Mouse (Mus musculus) MEL (cell line): ENCODE data around the gene Lmbrd1. TPM values are rescaled to one million over a fixed set of nuclear protein-coding genes. Genes with fewer than 3 reads are reported as not detected.

ENCODE experiments used
- DNase-seq: peaks from one replicate; pipeline ENCODE4 v3.0.0; 2011; ENCODE audit warnings: low read depth, low spot score
- H3K27ac ChIP-seq: 2 replicates; pipeline ENCODE4 v1.5.1; 2012; ENCODE audit warnings: low read depth, mild to moderate bottlenecking, control low read depth, low read length, moderate library complexity; ENCODE audit not compliant: control insufficient read depth
- H3K27me3 ChIP-seq, 2 experiments: fragments of 150-350 bp in 1 of 2; sonication (generic) in 1 of 2; 2 replicates each; pipeline ENCODE4 v1.6.1; 2012; ENCODE audit warnings: low read length in 2 of 2, mild to moderate bottlenecking in 2 of 2, improper control_type of control experiment in 1 of 2, moderate library complexity in 1 of 2; ENCODE audit not compliant: insufficient read depth in 2 of 2, control insufficient read depth in 1 of 2
- H3K36me3 ChIP-seq, 2 experiments: 2 replicates each; pipeline ENCODE4 v1.6.1; 2012 to 2014; ENCODE audit warnings: low read length in 2 of 2, improper control_type of control experiment in 1 of 2, inconsistent platforms in 1 of 2, mild to moderate bottlenecking in 1 of 2; ENCODE audit not compliant: insufficient read depth in 2 of 2, control insufficient read depth in 1 of 2
- H3K4me1 ChIP-seq, 2 experiments: fragments of 150-350 bp in 1 of 2; sonication (generic) in 1 of 2; 2 replicates each; pipeline ENCODE4 v1.6.1; 2012; ENCODE audit warnings: low read length in 2 of 2, improper control_type of control experiment in 1 of 2, mild to moderate bottlenecking in 1 of 2; ENCODE audit not compliant: insufficient read depth in 2 of 2, control insufficient read depth in 1 of 2
- H3K4me3 ChIP-seq, 2 experiments: fragments of 150-350 bp in 1 of 2; sonication (generic) in 1 of 2; 2 replicates each; pipeline ENCODE4 v1.5.1; 2012; ENCODE audit warnings: low read depth in 2 of 2, low read length in 2 of 2, mild to moderate bottlenecking in 2 of 2, moderate library complexity in 2 of 2, control low read depth in 1 of 2, improper control_type of control experiment in 1 of 2; ENCODE audit not compliant: control insufficient read depth in 1 of 2, insufficient read depth in 1 of 2
- H3K79me2 ChIP-seq: 2 replicates; pipeline ENCODE4 v1.6.1; 2012; ENCODE audit warnings: mild to moderate bottlenecking, low read length, moderate library complexity; ENCODE audit not compliant: control insufficient read depth, poor library complexity, insufficient read depth
- H3K9ac ChIP-seq: 2 replicates; pipeline ENCODE4 v1.6.1; 2012; ENCODE audit warnings: low read depth, mild to moderate bottlenecking, control low read depth, low read length, moderate library complexity; ENCODE audit not compliant: control insufficient read depth, poor library complexity, severe bottlenecking
- H3K9me3 ChIP-seq: fragments of 150-350 bp; sonication (generic); replicated peaks from 2 replicates; pipeline ENCODE4 v1.6.1; 2012; ENCODE audit warnings: mild to moderate bottlenecking, low read length, improper control_type of control experiment, moderate library complexity; ENCODE audit not compliant: insufficient read depth
- CTCF ChIP-seq, 3 experiments: IDR thresholded peaks in 2 of 3; conservative IDR thresholded peaks in 1 of 3; 2 replicates each; pipeline ENCODE4 v1.5.1; 2011 to 2012; ENCODE audit warnings: low read length in 3 of 3, low read depth in 2 of 3, mild to moderate bottlenecking in 2 of 3, improper control_type of control experiment in 1 of 3, inconsistent platforms in 1 of 3, mixed read lengths in 1 of 3, moderate library complexity in 1 of 3; ENCODE audit not compliant: control insufficient read depth in 1 of 3, insufficient read depth in 1 of 3, poor library complexity in 1 of 3, severe bottlenecking in 1 of 3
- E2F4 ChIP-seq: IDR thresholded peaks from 2 replicates; pipeline ENCODE4 v1.6.1; 2011; ENCODE audit warnings: low read depth, low read length, improper control_type of control experiment, borderline replicate concordance
- EP300 ChIP-seq, 2 experiments: IDR thresholded peaks; 2 replicates each; pipeline ENCODE4 v1.6.1; 2011; ENCODE audit warnings: improper control_type of control experiment in 2 of 2, low read length in 2 of 2, low read depth in 1 of 2, mild to moderate bottlenecking in 1 of 2
- ETS1 ChIP-seq: IDR thresholded peaks from 2 replicates; pipeline ENCODE4 v1.6.1; 2012; ENCODE audit warnings: low read depth, mild to moderate bottlenecking, inconsistent platforms, low read length, improper control_type of control experiment, moderate library complexity
- JUND ChIP-seq: IDR thresholded peaks from 2 replicates; pipeline ENCODE4 v1.6.1; 2011; ENCODE audit warnings: low read depth, mild to moderate bottlenecking, improper control_type of control experiment, low read length
- KAT2A ChIP-seq: conservative IDR thresholded peaks from 2 replicates; pipeline ENCODE4 v1.6.1; 2012; ENCODE audit warnings: low read depth, low read length, improper control_type of control experiment, inconsistent platforms
- MEF2A ChIP-seq: IDR thresholded peaks from 2 replicates; pipeline ENCODE4 v1.6.1; 2014; ENCODE audit warnings: low read depth, mild to moderate bottlenecking, inconsistent platforms, low read length, improper control_type of control experiment; ENCODE audit not compliant: poor library complexity, insufficient replicate concordance, severe bottlenecking; ENCODE audit errors: extremely low read depth
- RCOR1 ChIP-seq: IDR thresholded peaks from 2 replicates; pipeline ENCODE4 v1.6.1; 2012; ENCODE audit warnings: low read depth, mild to moderate bottlenecking, inconsistent platforms, low read length, improper control_type of control experiment
- SMC3 ChIP-seq: IDR thresholded peaks from 2 replicates; pipeline ENCODE4 v1.6.1; 2011; ENCODE audit warnings: low read depth, low read length, improper control_type of control experiment
- TBP ChIP-seq: IDR thresholded peaks from 2 replicates; pipeline ENCODE4 v1.8.0; 2011; ENCODE audit warnings: low read depth, low read length, improper control_type of control experiment
- UBTF ChIP-seq: IDR thresholded peaks from 2 replicates; pipeline ENCODE4 v1.6.1; 2012; ENCODE audit warnings: low read depth, mild to moderate bottlenecking, inconsistent platforms, low read length, improper control_type of control experiment, moderate library complexity, borderline replicate concordance; ENCODE audit not compliant: insufficient read depth
- ZKSCAN1 ChIP-seq: IDR thresholded peaks from 2 replicates; pipeline ENCODE4 v1.6.1; 2012; ENCODE audit warnings: low read depth, mild to moderate bottlenecking, inconsistent platforms, low read length, improper control_type of control experiment, moderate library complexity
- polyA plus RNA-seq, 2 experiments: library from polyadenylated mRNA; stranded (reverse) in 1 of 2; unstranded in 1 of 2; fragments of >175 nt in 1 of 2; fragments of >200 nt in 1 of 2; gene quantifications; 2 replicates each; pipeline versions ENCODE4 v1.2.1 to v1.2.4; 2012; ENCODE audit warnings: low replicate concordance in 2 of 2, low read depth in 1 of 2; ENCODE audit not compliant: insufficient read length in 2 of 2, insufficient read depth in 1 of 2, missing spikeins in 1 of 2
- total RNA-seq: library from RNA; depleted of rRNA; stranded (reverse); fragments of 300-350 nt; gene quantifications from 2 replicates; pipeline ENCODE4 v1.2.3, GENCODE M21; 2012

Lmbrd1 gene
- total and polyA plus RNA-seq, 3 experiments, result 17.3 to 24.0 TPM; not detected in 1

DNA sequence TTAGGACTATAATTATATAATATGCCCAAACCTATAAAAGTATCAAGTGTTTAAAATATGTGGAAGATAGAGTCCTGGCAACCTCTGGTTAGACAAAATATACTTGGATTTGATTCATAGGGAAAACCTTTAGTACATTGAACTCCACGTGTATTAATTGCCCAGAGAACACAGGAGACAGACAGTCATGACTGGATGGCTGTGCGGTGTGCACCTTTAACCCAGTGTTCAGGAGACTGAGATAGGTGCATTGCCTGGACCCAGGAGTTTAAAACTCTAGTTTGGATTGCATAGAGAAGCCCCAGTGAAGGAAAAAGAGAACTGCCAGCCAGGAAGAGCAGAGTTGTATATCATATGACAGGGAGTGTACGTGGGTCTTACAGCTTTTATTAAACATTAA is 19.2 kb downstream of the Lmbrd1 start:
- TF ChIP-seq KAT2A, result no peak
- TF ChIP-seq SMC3, result no peak
- TF ChIP-seq ZKSCAN1, result no peak
- TF ChIP-seq JUND, result no peak
- no peak for TF ChIP-seq TBP
- no peak for TF ChIP-seq E2F4
- TF ChIP-seq UBTF, result no peak
- no peak for DNase-seq
- Histone ChIP-seq H3K36me3 (peaks cover 0 to 3% of the 10 kb centered on the region in 2 experiments; a peak in 2 of 4 replicates), H3K4me3 (no peak overlapping the region), H3K79me2 (no peaks in the 10 kb centered on the region), H3K4me1 (no peaks in the 10 kb centered on the region), H3K9me3 (no peaks in the 10 kb centered on the region), H3K9ac (no peak overlapping the region), H3K27me3 (no peaks in the 10 kb centered on the region), H3K27ac (no peak overlapping the region)

DNA sequence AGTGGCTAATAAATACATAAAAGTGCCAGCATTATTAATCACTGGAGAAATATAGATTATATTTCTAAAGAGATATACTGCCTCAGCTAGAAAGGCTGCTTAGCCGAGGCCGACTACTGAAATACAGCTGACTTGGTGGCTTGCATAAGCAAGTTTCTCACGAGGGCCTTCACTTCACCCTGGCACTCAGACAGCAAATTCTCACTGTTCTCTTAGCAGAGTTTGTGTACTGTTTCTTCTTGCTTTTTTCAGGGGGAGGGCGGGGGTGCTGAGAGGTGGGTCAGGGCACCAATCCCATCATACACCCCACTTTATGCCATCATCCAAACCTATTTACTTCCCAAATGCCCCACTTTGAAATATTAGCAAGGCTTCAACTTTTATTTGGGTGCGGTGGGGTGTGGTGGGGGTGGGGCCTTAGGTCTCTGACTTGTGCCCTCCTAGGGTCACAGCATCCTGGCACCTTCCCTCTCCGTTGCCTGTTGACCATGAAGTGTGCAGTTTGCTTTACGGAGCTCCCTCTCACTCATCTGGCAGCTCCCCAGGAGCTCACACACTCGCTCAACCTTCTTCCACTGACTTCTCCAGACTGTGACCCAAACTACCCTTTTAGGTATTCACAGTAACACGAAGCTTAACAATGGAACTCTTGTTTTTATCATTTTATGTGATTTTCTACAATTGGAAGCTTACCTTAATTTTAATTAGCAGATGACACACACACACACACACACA is 19.9 kb downstream of the Lmbrd1 start:
- no peaks in the 10 kb centered on the region for H3K9me3 ChIP-seq
- H3K9ac ChIP-seq, result no peak overlapping the region
- TF ChIP-seq ETS1 (no peak), MEF2A (no peak)
- no peaks in the 10 kb centered on the region for H3K27me3 ChIP-seq
- H3K27ac ChIP-seq, result no peak overlapping the region
- H3K4me3 ChIP-seq, result no peak overlapping the region
- peaks cover 0 to 3% of the 10 kb centered on the region in 2 experiments; a peak in 2 of 4 replicates for H3K36me3 ChIP-seq
- no peaks in the 10 kb centered on the region for H3K79me2 ChIP-seq
- no peak for DNase-seq
- no peaks in the 10 kb centered on the region for H3K4me1 ChIP-seq

DNA sequence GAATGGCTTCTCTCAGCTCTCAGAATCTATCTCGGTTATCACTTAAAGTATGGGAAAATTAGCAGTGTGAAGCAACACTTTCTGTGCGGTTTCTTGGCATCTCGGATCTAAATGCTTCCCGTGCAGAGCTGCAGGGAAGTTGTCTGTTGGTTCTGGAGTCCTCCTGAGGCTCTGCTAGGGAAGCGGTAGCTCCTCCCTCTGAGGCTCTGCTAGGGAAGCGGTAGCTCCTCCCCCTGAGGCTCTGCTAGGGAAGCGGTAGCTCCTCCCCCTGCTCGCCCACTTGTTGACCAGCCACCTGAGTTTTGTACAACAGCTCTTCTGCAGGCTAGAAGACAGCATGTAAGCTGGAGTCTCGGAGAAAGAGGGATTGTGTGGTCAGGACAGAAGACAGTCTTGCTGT is 20.9 kb downstream of the Lmbrd1 start:
- no peaks in the 10 kb centered on the region for H3K79me2 ChIP-seq
- H3K27ac ChIP-seq, result no peak overlapping the region
- no peak overlapping the region for H3K4me3 ChIP-seq
- no peak for TF ChIP-seq CTCF (IDR thresholded peaks at IDR 0.05 in 2 of 3, conservative IDR thresholded peaks at IDR 0.05 in 1 of 3; ENCODE audit: control insufficient read depth in 1 of 3, insufficient read depth in 1 of 3, low read depth in 2 of 3, low read length in 3 of 3, poor library complexity in 1 of 3, severe bottlenecking in 1 of 3)
- TF ChIP-seq RCOR1, result no peak
- no peak for TF ChIP-seq EP300 (IDR thresholded peaks at IDR 0.05; ENCODE audit: low read depth in 1 of 2, low read length in 2 of 2)
- DNase-seq, result no peak
- H3K27me3 ChIP-seq, result no peaks in the 10 kb centered on the region
- peaks cover 0 to 3% of the 10 kb centered on the region in 2 experiments; a peak in 2 of 4 replicates for H3K36me3 ChIP-seq
- H3K9ac ChIP-seq, result no peak overlapping the region
- no peaks in the 10 kb centered on the region for H3K9me3 ChIP-seq
- H3K4me1 ChIP-seq, result no peaks in the 10 kb centered on the region
